Mouse (Mus musculus): ENCODE data around the gene Bace1. TPM values are rescaled to one million over a fixed set of nuclear protein-coding genes. Genes with fewer than 3 reads are reported as not detected.

Bace1 gene
- polyA plus RNA-seq, 1 experiment from 2014 or later = 22.9 TPM

DNA sequence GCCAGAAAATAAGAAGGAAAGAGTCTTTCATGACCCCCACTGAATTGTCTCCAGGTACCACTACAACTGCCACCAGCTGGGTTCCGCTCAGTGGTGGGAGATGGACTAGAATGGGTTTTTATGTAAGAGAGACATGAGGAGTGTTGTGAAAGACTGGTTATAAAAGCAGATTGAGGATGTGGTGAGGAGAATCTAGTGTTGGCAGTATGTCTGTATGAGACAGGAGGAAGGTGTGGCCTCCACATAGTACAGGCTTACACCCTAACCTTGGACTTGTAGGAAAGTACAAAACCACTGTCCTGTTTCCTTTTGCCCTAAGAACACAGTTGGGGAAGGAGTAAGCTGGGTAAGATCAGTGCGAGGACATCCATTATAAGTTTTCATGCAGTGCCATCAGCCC lies 15.3 kb downstream of the Bace1 start:
- no peak overlapping the region for H3K9ac ChIP-seq (ENCODE audit: low read length)
- no peaks in the 10 kb centered on the region for H3K27me3 ChIP-seq (ENCODE audit: control insufficient read depth, insufficient read depth, low read length)
- no peaks in the 10 kb centered on the region for H3K9me3 ChIP-seq (ENCODE audit: control insufficient read depth, low read length)
- no peak overlapping the region for H3K4me3 ChIP-seq (ENCODE audit: control insufficient read depth in 1 of 2, insufficient read depth in 1 of 2, low read depth in 1 of 2, low read length in 2 of 2)
- WGBS = 94% methylated on average over 2 of the region's 2 CpGs
- H3K27ac ChIP-seq (replicated peaks in 1 of 2; ENCODE audit: control insufficient read depth in 1 of 2, insufficient read depth in 1 of 2, low read depth in 2 of 2, low read length in 2 of 2) = no peak overlapping the region
- no peak for ATAC-seq (ENCODE audit: insufficient number of reproducible peaks, insufficient read depth, low FRiP score, low read depth)
- H3K4me2 ChIP-seq (ENCODE audit: low read length) = no peak overlapping the region
- peaks cover 49% of the 10 kb centered on the region for H3K36me3 ChIP-seq (ENCODE audit: control insufficient read depth, insufficient read depth, low read length)
- H3K4me1 ChIP-seq (ENCODE audit: control insufficient read depth in 2 of 2, insufficient read depth in 2 of 2, low read length in 2 of 2) = peaks cover 27 to 31% of the 10 kb centered on the region in 2 experiments

DNA sequence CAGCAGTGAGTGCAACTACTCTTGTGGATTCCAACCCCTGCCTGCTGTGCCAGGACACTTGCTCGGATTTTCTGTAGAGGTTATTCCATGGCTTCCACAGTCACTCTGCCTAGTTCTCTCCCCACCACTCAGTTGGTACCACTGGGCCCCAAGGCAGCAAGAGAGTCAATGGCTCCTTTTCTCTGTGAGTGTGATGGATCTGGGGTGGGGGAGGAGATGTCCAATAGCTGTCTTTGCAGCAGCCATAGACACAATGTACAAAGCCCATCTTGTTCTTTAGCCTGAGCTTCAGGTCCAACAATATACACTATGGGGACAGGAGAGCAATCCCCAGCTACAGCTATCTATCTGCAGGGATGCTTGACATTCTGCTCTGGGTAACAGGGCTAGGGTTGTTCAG lies 15.8 kb downstream of the Bace1 start:
- H3K27me3 ChIP-seq (ENCODE audit: control insufficient read depth, insufficient read depth, low read length) = no peaks in the 10 kb centered on the region
- WGBS = 72% methylated on average over 1 of the region's 1 CpGs
- H3K4me2 ChIP-seq (ENCODE audit: low read length) = no peak overlapping the region
- no peak overlapping the region for H3K4me3 ChIP-seq (ENCODE audit: control insufficient read depth in 1 of 2, insufficient read depth in 1 of 2, low read depth in 1 of 2, low read length in 2 of 2)
- no peaks in the 10 kb centered on the region for H3K9me3 ChIP-seq (ENCODE audit: control insufficient read depth, low read length)
- no peak overlapping the region for H3K9ac ChIP-seq (ENCODE audit: low read length)
- peaks cover 53% of the 10 kb centered on the region for H3K36me3 ChIP-seq (ENCODE audit: control insufficient read depth, insufficient read depth, low read length)
- H3K27ac ChIP-seq (replicated peaks in 1 of 2; ENCODE audit: control insufficient read depth in 1 of 2, insufficient read depth in 1 of 2, low read depth in 2 of 2, low read length in 2 of 2) = no peak overlapping the region
- peaks cover 23 to 26% of the 10 kb centered on the region in 2 experiments for H3K4me1 ChIP-seq (ENCODE audit: control insufficient read depth in 2 of 2, insufficient read depth in 2 of 2, low read length in 2 of 2)
- no peak for ATAC-seq (ENCODE audit: insufficient number of reproducible peaks, insufficient read depth, low FRiP score, low read depth)

DNA sequence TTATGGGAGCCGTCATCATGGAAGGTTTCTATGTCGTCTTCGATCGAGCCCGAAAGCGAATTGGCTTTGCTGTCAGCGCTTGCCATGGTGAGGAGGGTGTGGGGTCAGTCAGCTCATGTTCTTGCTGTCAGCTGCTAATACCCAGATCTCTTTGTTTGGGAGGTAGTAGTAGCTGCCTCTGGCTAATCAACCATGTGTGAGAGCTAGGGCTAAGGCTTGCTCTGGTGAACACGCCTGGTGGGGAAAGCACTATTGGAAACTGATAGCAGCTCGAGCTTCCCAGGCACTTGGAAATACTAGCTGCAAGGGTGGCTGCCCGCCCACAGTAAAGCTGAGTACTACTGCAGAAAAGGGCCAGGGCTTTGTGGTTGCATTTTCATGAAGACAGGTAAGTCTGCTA lies 21.0 kb downstream of the Bace1 start:
- H3K9me3 ChIP-seq (ENCODE audit: control insufficient read depth, low read length) = no peaks in the 10 kb centered on the region
- no peak for ATAC-seq (ENCODE audit: insufficient number of reproducible peaks, insufficient read depth, low FRiP score, low read depth)
- 91% methylated on average over 10 of the region's 10 CpGs for WGBS
- no peak overlapping the region for H3K4me3 ChIP-seq (ENCODE audit: control insufficient read depth in 1 of 2, insufficient read depth in 1 of 2, low read depth in 1 of 2, low read length in 2 of 2)
- no peak overlapping the region for H3K27ac ChIP-seq (replicated peaks in 1 of 2; ENCODE audit: control insufficient read depth in 1 of 2, insufficient read depth in 1 of 2, low read depth in 2 of 2, low read length in 2 of 2)
- no peak overlapping the region for H3K4me2 ChIP-seq (ENCODE audit: low read length)
- peaks cover 97% of the 10 kb centered on the region for H3K36me3 ChIP-seq (ENCODE audit: control insufficient read depth, insufficient read depth, low read length)
- no peak overlapping the region for H3K9ac ChIP-seq (ENCODE audit: low read length)
- H3K4me1 ChIP-seq (ENCODE audit: control insufficient read depth in 2 of 2, insufficient read depth in 2 of 2, low read length in 2 of 2) = no peaks in the 10 kb centered on the region
- no peaks in the 10 kb centered on the region for H3K27me3 ChIP-seq (ENCODE audit: control insufficient read depth, insufficient read depth, low read length)

DNA sequence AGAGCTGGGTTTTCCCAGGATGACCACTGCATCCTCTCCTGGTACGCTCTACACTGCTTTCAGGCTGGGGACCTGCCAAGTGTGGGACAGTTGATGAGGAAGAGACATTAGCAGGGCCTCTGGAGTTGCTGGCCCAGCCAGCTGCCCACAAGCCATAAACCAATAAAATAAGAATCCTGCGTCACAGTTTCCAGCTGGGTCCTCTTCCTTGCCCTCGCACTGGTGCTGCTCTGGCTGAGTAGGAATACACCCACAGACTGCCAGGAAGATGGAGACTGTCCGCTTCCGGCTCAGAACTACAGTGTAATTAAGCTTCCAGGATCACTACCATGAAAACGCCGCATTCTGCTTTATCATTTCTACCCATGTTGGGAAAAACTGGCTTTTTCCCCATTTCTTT lies 23.4 kb downstream of the Bace1 start:
- Histone ChIP-seq H3K4me2 (ENCODE audit: low read length) (no peak overlapping the region), H3K9ac (ENCODE audit: low read length) (no peak overlapping the region), H3K27ac (replicated peaks in 1 of 2; ENCODE audit: control insufficient read depth in 1 of 2, insufficient read depth in 1 of 2, low read depth in 2 of 2, low read length in 2 of 2) (no peak overlapping the region), H3K4me3 (ENCODE audit: control insufficient read depth in 1 of 2, insufficient read depth in 1 of 2, low read depth in 1 of 2, low read length in 2 of 2) (no peak overlapping the region), H3K9me3 (ENCODE audit: control insufficient read depth, low read length) (no peaks in the 10 kb centered on the region), H3K27me3 (ENCODE audit: control insufficient read depth, insufficient read depth, low read length) (no peaks in the 10 kb centered on the region), H3K4me1 (ENCODE audit: control insufficient read depth in 2 of 2, insufficient read depth in 2 of 2, low read length in 2 of 2) (no peaks in the 10 kb centered on the region), H3K36me3 (ENCODE audit: control insufficient read depth, insufficient read depth, low read length) (peaks cover 99% of the 10 kb centered on the region)
- WGBS = 96% methylated on average over 7 of the region's 7 CpGs
- ATAC-seq (ENCODE audit: insufficient number of reproducible peaks, insufficient read depth, low FRiP score, low read depth) = no peak

DNA sequence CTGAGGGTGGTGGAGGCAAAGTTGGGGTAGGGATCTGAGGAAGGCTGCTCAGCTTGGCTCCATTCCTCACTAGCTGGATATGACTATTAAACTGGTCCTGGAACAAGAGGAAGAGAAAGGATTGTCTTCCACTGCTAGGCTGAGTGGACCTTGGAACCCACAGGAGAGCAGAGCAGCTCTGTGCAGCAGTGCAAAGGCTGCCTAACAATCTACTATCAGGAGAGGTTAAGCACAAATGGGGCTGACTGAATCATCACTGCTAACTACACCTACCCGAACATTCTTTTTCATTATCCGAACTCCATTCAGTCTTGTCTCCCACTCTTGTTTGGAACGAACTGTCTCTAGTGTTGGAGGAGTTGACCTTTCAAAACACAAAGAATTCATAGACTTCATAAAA lies 30.8 kb downstream of the Bace1 start:
- Histone ChIP-seq H3K4me3 (ENCODE audit: control insufficient read depth in 1 of 2, insufficient read depth in 1 of 2, low read depth in 1 of 2, low read length in 2 of 2) (no peak overlapping the region), H3K4me2 (ENCODE audit: low read length) (no peak overlapping the region), H3K27ac (replicated peaks in 1 of 2; ENCODE audit: control insufficient read depth in 1 of 2, insufficient read depth in 1 of 2, low read depth in 2 of 2, low read length in 2 of 2) (no peak overlapping the region), H3K9me3 (ENCODE audit: control insufficient read depth, low read length) (no peaks in the 10 kb centered on the region), H3K4me1 (ENCODE audit: control insufficient read depth in 2 of 2, insufficient read depth in 2 of 2, low read length in 2 of 2) (no peaks in the 10 kb centered on the region), H3K36me3 (ENCODE audit: control insufficient read depth, insufficient read depth, low read length) (peaks cover 94% of the 10 kb centered on the region), H3K9ac (ENCODE audit: low read length) (no peak overlapping the region), H3K27me3 (ENCODE audit: control insufficient read depth, insufficient read depth, low read length) (no peaks in the 10 kb centered on the region)
- 85% methylated on average over 3 of the region's 3 CpGs for WGBS
- ATAC-seq (ENCODE audit: insufficient number of reproducible peaks, insufficient read depth, low FRiP score, low read depth) = no peak

DNA sequence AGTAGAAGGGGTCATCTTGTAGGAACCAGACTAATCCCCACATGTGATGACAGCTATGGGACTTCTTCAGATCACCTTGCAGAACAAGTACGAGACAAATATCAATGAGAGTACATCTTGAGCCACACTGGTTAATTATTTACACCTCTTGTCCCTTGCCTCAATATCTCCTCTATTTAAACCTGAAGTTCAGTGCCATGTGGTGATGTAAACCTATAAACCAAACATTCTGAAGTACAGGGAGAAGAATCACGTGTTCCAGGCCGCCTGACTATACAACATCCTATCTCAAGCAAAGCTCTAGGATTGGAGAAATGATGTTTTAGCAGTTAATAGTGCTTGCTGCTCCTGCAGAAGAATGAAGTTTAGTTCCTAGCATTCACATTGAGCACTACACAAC lies 31.9 kb downstream of the Bace1 start:
- no peak overlapping the region for H3K4me2 ChIP-seq (ENCODE audit: low read length)
- no peaks in the 10 kb centered on the region for H3K27me3 ChIP-seq (ENCODE audit: control insufficient read depth, insufficient read depth, low read length)
- no peak overlapping the region for H3K4me3 ChIP-seq (ENCODE audit: control insufficient read depth in 1 of 2, insufficient read depth in 1 of 2, low read depth in 1 of 2, low read length in 2 of 2)
- 90% methylated on average over 3 of the region's 3 CpGs for WGBS
- H3K4me1 ChIP-seq (ENCODE audit: control insufficient read depth in 2 of 2, insufficient read depth in 2 of 2, low read length in 2 of 2) = no peaks in the 10 kb centered on the region
- no peak overlapping the region for H3K9ac ChIP-seq (ENCODE audit: low read length)
- no peak overlapping the region for H3K27ac ChIP-seq (replicated peaks in 1 of 2; ENCODE audit: control insufficient read depth in 1 of 2, insufficient read depth in 1 of 2, low read depth in 2 of 2, low read length in 2 of 2)
- H3K36me3 ChIP-seq (ENCODE audit: control insufficient read depth, insufficient read depth, low read length) = peaks cover 91% of the 10 kb centered on the region
- H3K9me3 ChIP-seq (ENCODE audit: control insufficient read depth, low read length) = no peaks in the 10 kb centered on the region
- no peak for ATAC-seq (ENCODE audit: insufficient number of reproducible peaks, insufficient read depth, low FRiP score, low read depth)

DNA sequence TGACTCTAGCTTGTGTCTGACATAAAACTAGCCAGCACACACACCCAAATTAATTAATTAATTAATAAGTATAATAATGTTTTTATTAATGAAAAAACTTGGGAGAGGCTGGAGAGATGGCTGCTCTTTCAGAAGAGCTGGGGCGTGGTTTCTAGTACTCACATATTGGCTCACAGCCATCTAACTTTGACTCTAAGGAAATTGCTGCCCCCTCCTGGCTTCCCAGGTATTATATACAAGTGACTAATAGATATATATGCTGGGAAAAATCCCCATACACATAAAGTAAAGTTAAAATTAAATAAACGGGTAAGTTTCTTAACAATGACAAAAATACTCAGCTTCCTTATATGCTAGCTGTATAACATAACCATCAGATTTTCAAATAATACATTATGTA lies 39.5 kb downstream of the Bace1 start:
- Histone ChIP-seq H3K9me3 (ENCODE audit: control insufficient read depth, low read length) (no peaks in the 10 kb centered on the region), H3K27ac (replicated peaks in 1 of 2; ENCODE audit: control insufficient read depth in 1 of 2, insufficient read depth in 1 of 2, low read depth in 2 of 2, low read length in 2 of 2) (no peak overlapping the region), H3K9ac (ENCODE audit: low read length) (no peak overlapping the region), H3K4me3 (ENCODE audit: control insufficient read depth in 1 of 2, insufficient read depth in 1 of 2, low read depth in 1 of 2, low read length in 2 of 2) (no peak overlapping the region), H3K4me2 (ENCODE audit: low read length) (no peak overlapping the region), H3K27me3 (ENCODE audit: control insufficient read depth, insufficient read depth, low read length) (no peaks in the 10 kb centered on the region), H3K36me3 (ENCODE audit: control insufficient read depth, insufficient read depth, low read length) (peaks cover 84% of the 10 kb centered on the region), H3K4me1 (ENCODE audit: control insufficient read depth in 2 of 2, insufficient read depth in 2 of 2, low read length in 2 of 2) (no peaks in the 10 kb centered on the region)
- 66% methylated on average over 2 of the region's 2 CpGs for WGBS
- ATAC-seq (ENCODE audit: insufficient number of reproducible peaks, insufficient read depth, low FRiP score, low read depth) = no peak

DNA sequence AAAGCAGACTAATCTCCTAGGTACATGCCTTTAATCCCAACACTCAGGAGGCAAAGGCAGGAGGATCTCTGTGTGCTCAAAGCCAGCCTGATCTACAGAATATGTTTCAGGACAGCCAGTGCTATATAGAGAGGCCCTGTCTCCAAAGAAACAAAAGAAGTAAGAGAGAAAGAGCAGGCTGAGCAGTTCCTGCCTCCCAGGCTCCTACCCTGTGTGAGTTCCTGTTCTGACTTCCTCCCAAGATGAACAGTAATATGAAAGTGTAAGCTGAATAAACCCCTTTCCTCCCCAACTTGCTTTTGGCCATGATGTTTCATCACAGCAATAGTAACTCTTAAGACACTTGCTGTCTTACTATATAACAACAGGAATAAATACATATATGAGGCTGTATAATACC lies 55.3 kb downstream of the Bace1 start:
- H3K9ac ChIP-seq (ENCODE audit: low read length) = no peak overlapping the region
- peaks cover 97% of the 10 kb centered on the region for H3K36me3 ChIP-seq (ENCODE audit: control insufficient read depth, insufficient read depth, low read length)
- no peaks in the 10 kb centered on the region for H3K27me3 ChIP-seq (ENCODE audit: control insufficient read depth, insufficient read depth, low read length)
- no peaks in the 10 kb centered on the region for H3K9me3 ChIP-seq (ENCODE audit: control insufficient read depth, low read length)
- no peaks in the 10 kb centered on the region for H3K4me1 ChIP-seq (ENCODE audit: control insufficient read depth in 2 of 2, insufficient read depth in 2 of 2, low read length in 2 of 2)
- no peak overlapping the region for H3K4me2 ChIP-seq (ENCODE audit: low read length)
- H3K4me3 ChIP-seq (ENCODE audit: control insufficient read depth in 1 of 2, insufficient read depth in 1 of 2, low read depth in 1 of 2, low read length in 2 of 2) = no peak overlapping the region
- no peak overlapping the region for H3K27ac ChIP-seq (replicated peaks in 1 of 2; ENCODE audit: control insufficient read depth in 1 of 2, insufficient read depth in 1 of 2, low read depth in 2 of 2, low read length in 2 of 2)
- ATAC-seq (ENCODE audit: insufficient number of reproducible peaks, insufficient read depth, low FRiP score, low read depth) = no peak

Measured in heart, embryonic 14.5 days (tissue).